Comparison of ENCODE assay signal across 12 mouse cellular contexts in genomic region chr11:96839877-96840276, GRCm38 (mm10).
"Had no signal": no experiment of that assay in that cellular context is flagged by ENCODE, and none has a peak within 500 bp of the region (broad histone marks: within the 10 kb centered on the region; RNA-seq: fewer than 3 reads in every experiment).

No protein-coding gene starts in this region.

- H3K9me3 ChIP-seq: limb, embryonic 13.5 days; midbrain, embryonic 13.5 days had no signal

- H3K27ac ChIP-seq: limb, embryonic 13.5 days; liver, embryonic 14.5 days; midbrain, embryonic 13.5 days had no signal

- H3K9ac ChIP-seq: limb, embryonic 13.5 days; liver, embryonic 14.5 days; midbrain, embryonic 13.5 days had no signal

- H3K4me2 ChIP-seq: limb, embryonic 13.5 days; midbrain, embryonic 13.5 days had no signal

- ATAC-seq: midbrain, embryonic 13.5 days had no signal

- H3K4me1 ChIP-seq: limb, embryonic 13.5 days had no signal

- H3K27me3 ChIP-seq: limb, embryonic 13.5 days; midbrain, embryonic 13.5 days had no signal

- DNase-seq: kidney, adult 11 months; kidney, postnatal 14 days; left cerebral cortex, postnatal 4 days; lung, adult 18-20 months; retina, postnatal 1 day; right cerebral cortex, postnatal 4 days; spleen, adult 18-20 months; thymus, adult 18-20 months; thymus, postnatal 14 days had no signal

- H3K36me3 ChIP-seq: limb, embryonic 13.5 days; midbrain, embryonic 13.5 days had no signal

- H3K4me3 ChIP-seq: limb, embryonic 13.5 days; midbrain, embryonic 13.5 days had no signal
